ENCODE assay signal across 9 mouse cellular contexts in the genomic region with DNA sequence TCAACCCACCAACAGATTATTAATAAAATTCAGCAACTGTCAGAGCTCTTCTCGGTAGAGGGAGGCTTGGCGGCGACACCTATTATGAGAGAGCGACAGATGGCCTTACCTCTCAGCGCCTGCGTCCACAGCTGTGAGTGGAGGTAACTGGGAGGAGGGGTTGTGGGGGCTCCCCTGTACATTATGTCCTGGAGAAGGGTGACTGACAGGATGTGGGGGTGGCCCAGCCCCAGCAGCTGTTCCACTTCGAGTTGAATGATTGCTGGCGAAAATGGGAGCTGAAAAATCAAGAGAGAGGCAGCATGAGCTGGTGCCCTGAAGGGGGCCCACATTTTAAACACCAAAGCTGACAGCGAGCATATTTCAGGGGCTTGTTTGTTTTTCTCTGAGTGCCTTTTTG.
DNase-seq lines count a peak whose midpoint lies in the region; ATAC-seq and TF ChIP-seq lines count a peak whose summit lies in the region.
"Had no signal": no experiment of that assay in that cellular context is flagged by ENCODE, and none has a peak within 500 bp of the region (broad histone marks: within the 10 kb centered on the region; RNA-seq: fewer than 3 reads in every experiment).

No protein-coding gene starts in this region.

- TF ChIP-seq CTCF in left cerebral cortex, adult 2 months (IDR thresholded peaks at IDR 0.05): no peak

- no peak overlapping the region for H3K4me3 ChIP-seq in left cerebral cortex, adult 2 months
- no peak overlapping the region for H3K4me3 ChIP-seq in embryonic facial prominence, embryonic 10.5 days
- no peak overlapping the region for H3K4me3 ChIP-seq in hindbrain, embryonic 12.5 days
- no peak overlapping the region for H3K4me3 ChIP-seq in limb, embryonic 12.5 days (replicated peaks)
- H3K4me3 ChIP-seq: heart, embryonic 13.5 days had no signal

- no peak overlapping the region for H3K4me2 ChIP-seq in hindbrain, embryonic 12.5 days (replicated peaks)
- H3K4me2 ChIP-seq in limb, embryonic 12.5 days: no peak overlapping the region
- H3K4me2 ChIP-seq: heart, embryonic 13.5 days had no signal

- DNase-seq in left cerebral cortex, adult 2 months (ENCODE audit: extremely low spot score in 1 of 2, low spot score in 2 of 2): peak; percentile 18 to 28
- DNase-seq in left cerebral cortex, postnatal 10 days (ENCODE audit: extremely low spot score in 1 of 2, low spot score in 2 of 2): no peak
- DNase-seq in embryonic facial prominence, embryonic 10.5 days (ENCODE audit: low spot score): peak; percentile 14
- no peak for DNase-seq in gastrocnemius, postnatal 4 days (ENCODE audit: low spot score in 2 of 2)

- H3K9me3 ChIP-seq in embryonic facial prominence, embryonic 10.5 days: no peaks in the 10 kb centered on the region
- H3K9me3 ChIP-seq in hindbrain, embryonic 12.5 days (replicated peaks): no peaks in the 10 kb centered on the region
- H3K9me3 ChIP-seq in limb, embryonic 12.5 days: no peaks in the 10 kb centered on the region
- H3K9me3 ChIP-seq: heart, embryonic 13.5 days had no signal

- no peaks in the 10 kb centered on the region for H3K36me3 ChIP-seq in embryonic facial prominence, embryonic 10.5 days (replicated peaks)
- H3K36me3 ChIP-seq in hindbrain, embryonic 12.5 days: no peaks in the 10 kb centered on the region
- no peaks in the 10 kb centered on the region for H3K36me3 ChIP-seq in limb, embryonic 12.5 days
- H3K36me3 ChIP-seq: heart, embryonic 13.5 days had no signal

- no peak overlapping the region for H3K9ac ChIP-seq in hindbrain, embryonic 12.5 days
- H3K9ac ChIP-seq in limb, embryonic 12.5 days (replicated peaks): no peak overlapping the region
- H3K9ac ChIP-seq: heart, embryonic 13.5 days had no signal

- no peak overlapping the region for H3K27ac ChIP-seq in left cerebral cortex, adult 2 months
- H3K27ac ChIP-seq in embryonic facial prominence, embryonic 10.5 days (replicated peaks): 0 out of 2 replicates have a peak overlapping the region, but pooled peaks have one; percentile 26
- no peak overlapping the region for H3K27ac ChIP-seq in hindbrain, embryonic 12.5 days
- H3K27ac ChIP-seq in limb, embryonic 12.5 days: no peak overlapping the region
- H3K27ac ChIP-seq: heart, embryonic 13.5 days had no signal

- 79% methylated on average over 9 of the region's 9 CpGs for WGBS in embryonic facial prominence, embryonic 10.5 days
- 59% methylated on average over 9 of the region's 9 CpGs for WGBS in hindbrain, embryonic 12.5 days
- WGBS in limb, embryonic 12.5 days: 55% methylated on average over 9 of the region's 9 CpGs

- H3K27me3 ChIP-seq in embryonic facial prominence, embryonic 10.5 days (replicated peaks; ENCODE audit: low read depth, poor library complexity, severe bottlenecking): no peaks in the 10 kb centered on the region
- H3K27me3 ChIP-seq in hindbrain, embryonic 12.5 days: no peaks in the 10 kb centered on the region
- no peaks in the 10 kb centered on the region for H3K27me3 ChIP-seq in limb, embryonic 12.5 days
- H3K27me3 ChIP-seq: heart, embryonic 13.5 days had no signal

- ATAC-seq in hindbrain, embryonic 12.5 days (ENCODE audit: low FRiP score): 0 out of 2 replicates have a peak, but pooled peaks have one; percentile 56
- ATAC-seq in limb, embryonic 12.5 days (ENCODE audit: insufficient number of reproducible peaks, insufficient read depth, low FRiP score, low TSS enrichment, low read depth): peak; percentile 63; the same call in 1 of the 2 replicates
- no peak for ATAC-seq in erythroblast, adult 5-6 weeks (replicated peaks; ENCODE audit: low FRiP score, poor library complexity, severe bottlenecking)
- ATAC-seq in erythroid progenitor cell, adult 5-6 weeks (replicated peaks; ENCODE audit: low FRiP score, poor library complexity, severe bottlenecking): no peak

- intact Hi-C loops in left cerebral cortex, adult 2 months (cut with DNase I): loop anchor here (5.0 kb wide), 1 partner anchor 204 kb away; no protein-coding TSS in a partner anchor
- intact Hi-C loops in left cerebral cortex, postnatal 10 days (cut with DNase I): no loop called here

- H3K4me1 ChIP-seq in embryonic facial prominence, embryonic 10.5 days: peaks cover 27% of the 10 kb centered on the region
- peaks cover 20% of the 10 kb centered on the region for H3K4me1 ChIP-seq in hindbrain, embryonic 12.5 days
- H3K4me1 ChIP-seq in limb, embryonic 12.5 days (replicated peaks): peaks cover 27% of the 10 kb centered on the region

Comparison
In these comparisons a context has a peak if more than half of its experiments do, and no peak if none do; other contexts are left out.
1. DNase-seq: peak in left cerebral cortex, adult 2 months (2 of 2) and embryonic facial prominence, embryonic 10.5 days (single experiment); none in left cerebral cortex, postnatal 10 days (0 of 2) and gastrocnemius, postnatal 4 days (0 of 2).
2. ATAC-seq: peak in hindbrain, embryonic 12.5 days (single experiment) and limb, embryonic 12.5 days (single experiment); none in erythroblast, adult 5-6 weeks (single experiment) and erythroid progenitor cell, adult 5-6 weeks (single experiment).